ENCODE assay signal across 15 mouse cellular contexts in the genomic region with DNA sequence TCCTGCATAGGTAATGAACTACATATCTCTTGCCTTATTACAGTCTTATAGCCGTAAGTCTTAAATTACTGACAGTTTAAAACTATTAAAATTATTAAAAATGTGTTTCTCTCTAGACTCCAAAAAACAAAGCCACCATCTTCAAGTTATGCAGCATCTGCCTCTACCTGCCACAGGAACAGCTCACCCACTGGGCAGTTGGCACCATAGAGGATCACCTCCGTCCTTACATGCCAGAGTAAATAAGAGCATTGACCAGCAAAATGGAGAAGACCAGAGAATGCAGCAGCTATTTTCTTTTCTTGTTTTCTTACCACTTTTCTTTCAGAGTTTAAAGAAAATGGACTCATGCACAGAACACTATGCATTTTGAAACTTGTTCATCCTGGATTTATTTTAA. TPM values are rescaled to one million over a fixed set of nuclear protein-coding genes. Genes with fewer than 3 reads are reported as not detected.
A peak's percentile ranks its signal among the peaks of the same experiment; 100 is the strongest.
DNase-seq lines count a peak whose midpoint lies in the region; ATAC-seq and TF ChIP-seq lines count a peak whose summit lies in the region.
"Had no signal": no experiment of that assay in that cellular context is flagged by ENCODE, and none has a peak within 500 bp of the region (broad histone marks: within the 10 kb centered on the region; RNA-seq: fewer than 3 reads in every experiment).

No protein-coding gene starts in this region.

- no peak overlapping the region for H3K4me2 ChIP-seq in liver, embryonic 11.5 days
- H3K4me2 ChIP-seq in kidney, embryonic 14.5 days (replicated peaks; ENCODE audit: low read depth, low read length) = no peak overlapping the region
- H3K4me2 ChIP-seq: embryonic facial prominence, embryonic 12.5 days; forebrain, embryonic 13.5 days; forebrain, embryonic 15.5 days had no signal

- no peak for ATAC-seq in liver, embryonic 11.5 days (replicated peaks; ENCODE audit: low FRiP score)
- ATAC-seq in kidney, embryonic 14.5 days (ENCODE audit: low FRiP score, low TSS enrichment) = no peak
- ATAC-seq: forebrain, embryonic 13.5 days; forebrain, embryonic 15.5 days; forebrain, postnatal 0 days had no signal

- H3K27ac ChIP-seq in liver, adult 2 months (replicated peaks; ENCODE audit: insufficient read depth, low read depth, low read length) = no peak overlapping the region
- no peak overlapping the region for H3K27ac ChIP-seq in liver, embryonic 11.5 days (ENCODE audit: low read depth, low read length)
- no peak overlapping the region for H3K27ac ChIP-seq in kidney, embryonic 14.5 days (ENCODE audit: low read depth, low read length)
- H3K27ac ChIP-seq: embryonic facial prominence, embryonic 10.5 days; embryonic facial prominence, embryonic 12.5 days; forebrain, embryonic 13.5 days; forebrain, embryonic 15.5 days had no signal

- H3K4me3 ChIP-seq in liver, adult 2 months (ENCODE audit: insufficient read depth, low read depth, low read length) = no peak overlapping the region
- H3K4me3 ChIP-seq in liver, embryonic 11.5 days (ENCODE audit: low read depth, low read length) = no peak overlapping the region
- H3K4me3 ChIP-seq in kidney, embryonic 14.5 days (ENCODE audit: low read length) = no peak overlapping the region
- H3K4me3 ChIP-seq: embryonic facial prominence, embryonic 10.5 days; embryonic facial prominence, embryonic 12.5 days; forebrain, embryonic 13.5 days; forebrain, embryonic 15.5 days had no signal

- peak; percentile 25 for DNase-seq in cerebellum, adult 9-11 months
- no peak for DNase-seq in cerebellum, adult 11 months
- peak; percentile 63 for DNase-seq in liver, adult 2 months (ENCODE audit: extremely low read depth, low read depth, low spot score)
- DNase-seq in liver, embryonic 11.5 days (ENCODE audit: low spot score) = no peak
- DNase-seq: adrenal gland, adult 2 months; adrenal gland, postnatal 10 days; adrenal gland, postnatal 25 days; cerebellum, adult 9-10 months; forebrain, postnatal 0 days had no signal

- H3K9me3 ChIP-seq in liver, embryonic 11.5 days (ENCODE audit: control insufficient read depth, low read length) = no peaks in the 10 kb centered on the region
- no peaks in the 10 kb centered on the region for H3K9me3 ChIP-seq in kidney, embryonic 14.5 days (ENCODE audit: control insufficient read depth, low read length)
- H3K9me3 ChIP-seq: embryonic facial prominence, embryonic 10.5 days; embryonic facial prominence, embryonic 12.5 days; forebrain, embryonic 13.5 days; forebrain, embryonic 15.5 days had no signal

- H3K27me3 ChIP-seq in liver, adult 2 months (ENCODE audit: control insufficient read depth, insufficient read depth, low read length) = no peaks in the 10 kb centered on the region
- no peaks in the 10 kb centered on the region for H3K27me3 ChIP-seq in liver, embryonic 11.5 days (replicated peaks; ENCODE audit: control insufficient read depth, insufficient read depth, low read length)
- H3K27me3 ChIP-seq in kidney, embryonic 14.5 days (ENCODE audit: control insufficient read depth, insufficient read depth, low read length) = no peaks in the 10 kb centered on the region
- H3K27me3 ChIP-seq: embryonic facial prominence, embryonic 12.5 days; forebrain, embryonic 13.5 days; forebrain, embryonic 15.5 days had no signal

- TF ChIP-seq CTCF in liver, adult 2 months (IDR thresholded peaks at IDR 0.05; ENCODE audit: low read depth, low read length) = no peak

- TF ChIP-seq POLR2A in liver, adult 2 months (IDR thresholded peaks at IDR 0.05; ENCODE audit: extremely low read depth, insufficient read depth, low read length) = no peak

- WGBS in liver, adult 2 months = 61% methylated on average over 2 of the region's 2 CpGs
- 94% methylated on average over 2 of the region's 2 CpGs for WGBS in liver, embryonic 11.5 days
- WGBS in kidney, embryonic 14.5 days = 97% methylated on average over 2 of the region's 2 CpGs

- H3K9ac ChIP-seq in liver, adult 2 months (ENCODE audit: low read depth, low read length) = no peak overlapping the region
- no peak overlapping the region for H3K9ac ChIP-seq in liver, embryonic 11.5 days (ENCODE audit: low read depth, low read length)
- no peak overlapping the region for H3K9ac ChIP-seq in kidney, embryonic 14.5 days (ENCODE audit: low read depth, low read length)
- H3K9ac ChIP-seq: embryonic facial prominence, embryonic 12.5 days; forebrain, embryonic 13.5 days; forebrain, embryonic 15.5 days; forebrain, postnatal 0 days had no signal

- no peaks in the 10 kb centered on the region; the same call in 1 of the 2 replicates for H3K79me2 ChIP-seq in liver, adult 2 months (ENCODE audit: control insufficient read depth, insufficient read depth, low read length)

- H3K4me1 ChIP-seq in liver, adult 2 months (ENCODE audit: control insufficient read depth, insufficient read depth, low read length) = peaks cover 4% of the 10 kb centered on the region; the same call in 1 of the 2 replicates
- H3K4me1 ChIP-seq in liver, embryonic 11.5 days (replicated peaks; ENCODE audit: control insufficient read depth, insufficient read depth, low read length) = no peaks in the 10 kb centered on the region
- no peaks in the 10 kb centered on the region for H3K4me1 ChIP-seq in kidney, embryonic 14.5 days (ENCODE audit: control insufficient read depth, insufficient read depth, low read length)
- H3K4me1 ChIP-seq: embryonic facial prominence, embryonic 12.5 days; forebrain, embryonic 13.5 days; forebrain, embryonic 15.5 days had no signal

- H3K36me3 ChIP-seq in liver, adult 2 months (ENCODE audit: control insufficient read depth, insufficient read depth, low read length) = peaks cover 70% of the 10 kb centered on the region
- peaks cover 38% of the 10 kb centered on the region for H3K36me3 ChIP-seq in liver, embryonic 11.5 days (ENCODE audit: control insufficient read depth, insufficient read depth, low read length)
- peaks cover 67% of the 10 kb centered on the region for H3K36me3 ChIP-seq in kidney, embryonic 14.5 days (ENCODE audit: control insufficient read depth, insufficient read depth, low read length)

RNA-seq across cellular contexts. Expression of gene BC005537, which starts 11.1 kb away (rescaled TPM):
- total RNA-seq in liver, adult 2 months (2014; rRNA removed) = 63.3 and 80.9 TPM in 2 replicates
- 20.3 and 23.5 TPM in 2 replicates for polyA plus RNA-seq in liver, adult 2 months (2012; rRNA removed)
- polyA plus RNA-seq in liver, embryonic 11.5 days (2014; fragmentation: Nextera tagmentation; extraction: Ambion mirVana) = 18.3 and 18.8 TPM in 2 replicates
- polyA plus RNA-seq in kidney, embryonic 14.5 days (2014; fragmentation: Nextera tagmentation; extraction: Ambion mirVana) = 35.3 and 41.5 TPM in 2 replicates

RNA-seq across cellular contexts. Expression of gene Acot13, which starts 18.8 kb away (rescaled TPM):
- total RNA-seq in liver, adult 2 months (2014; rRNA removed) = 95.8 and 97.7 TPM in 2 replicates
- polyA plus RNA-seq in liver, adult 2 months (2012; rRNA removed) = 96.4 and 108 TPM in 2 replicates
- polyA plus RNA-seq in liver, embryonic 11.5 days (2014; fragmentation: Nextera tagmentation; extraction: Ambion mirVana) = 88.1 and 95.1 TPM in 2 replicates
- 81.8 and 91.6 TPM in 2 replicates for polyA plus RNA-seq in kidney, embryonic 14.5 days (2014; fragmentation: Nextera tagmentation; extraction: Ambion mirVana)

RNA-seq across cellular contexts. Expression of gene Tdp2, which starts 19.0 kb away (rescaled TPM):
- total RNA-seq in liver, adult 2 months (2014; rRNA removed) = 28.9 and 29.4 TPM in 2 replicates
- 18.5 and 18.6 TPM in 2 replicates for polyA plus RNA-seq in liver, adult 2 months (2012; rRNA removed)
- 55.4 and 59.6 TPM in 2 replicates for polyA plus RNA-seq in liver, embryonic 11.5 days (2014; fragmentation: Nextera tagmentation; extraction: Ambion mirVana)
- polyA plus RNA-seq in kidney, embryonic 14.5 days (2014; fragmentation: Nextera tagmentation; extraction: Ambion mirVana) = 68.8 and 79.9 TPM in 2 replicates

RNA-seq across cellular contexts. Expression of gene D130043K22Rik, which starts 32.4 kb away (rescaled TPM):
- 12.2 and 15.9 TPM in 2 replicates for total RNA-seq in liver, adult 2 months (2014; rRNA removed)
- 3.8 and 8.1 TPM in 2 replicates for polyA plus RNA-seq in liver, adult 2 months (2012; rRNA removed)
- 0.40 TPM in 1 of 2 replicates, not detected in the other for polyA plus RNA-seq in liver, embryonic 11.5 days (2014; fragmentation: Nextera tagmentation; extraction: Ambion mirVana)
- polyA plus RNA-seq in kidney, embryonic 14.5 days (2014; fragmentation: Nextera tagmentation; extraction: Ambion mirVana) = 0.29 and 0.64 TPM in 2 replicates
- total RNA-seq: MEL had no signal

RNA-seq across cellular contexts. Expression of gene Gmnn, which starts 50.8 kb away (rescaled TPM):
- total RNA-seq in liver, adult 2 months (2014; rRNA removed) = 8.1 and 13.6 TPM in 2 replicates
- polyA plus RNA-seq in liver, adult 2 months (2012; rRNA removed) = 1.4 and 2.9 TPM in 2 replicates
- 212 and 218 TPM in 2 replicates for polyA plus RNA-seq in liver, embryonic 11.5 days (2014; fragmentation: Nextera tagmentation; extraction: Ambion mirVana)
- polyA plus RNA-seq in kidney, embryonic 14.5 days (2014; fragmentation: Nextera tagmentation; extraction: Ambion mirVana) = 134 and 174 TPM in 2 replicates
- polyA plus RNA-seq: adrenal gland, adult 2 months had no signal

Comparison
In these comparisons a context has a peak if more than half of its experiments do, and no peak if none do; other contexts are left out.
1. DNase-seq: peak in cerebellum, adult 9-11 months (single experiment) and liver, adult 2 months (single experiment); none in cerebellum, adult 11 months (single experiment) and liver, embryonic 11.5 days (single experiment).